Mouse (Mus musculus): ENCODE results near the gene Myo7a. TPM values are rescaled to one million over a fixed set of nuclear protein-coding genes. Genes with fewer than 3 reads are reported as not detected.

Gene Myo7a
- polyA plus RNA-seq, 1 experiment from 2014 or later = 13.5 TPM

GRCm38 (mm10) chr7:98147766-98148165 is 28.4 kb upstream of the Myo7a start:
- no peak overlapping the region for H3K9ac ChIP-seq (ENCODE audit: low read length)
- peaks cover 5% of the 10 kb centered on the region; the same call in 1 of the 2 replicates for H3K4me1 ChIP-seq (ENCODE audit: control insufficient read depth, insufficient read depth, low read length)
- ATAC-seq (ENCODE audit: insufficient read depth, low FRiP score, low TSS enrichment) (no peak), DNase-seq (ENCODE audit: low spot score) (no peak)
- 91% methylated on average over 8 of the region's 8 CpGs for WGBS
- no peaks in the 10 kb centered on the region; the same call in 1 of the 2 replicates for H3K36me3 ChIP-seq (ENCODE audit: control insufficient read depth, insufficient read depth, low read length)
- no peak overlapping the region for H3K4me3 ChIP-seq (ENCODE audit: low read depth, low read length)
- no peak overlapping the region for H3K4me2 ChIP-seq (ENCODE audit: low read depth)
- no peaks in the 10 kb centered on the region for H3K9me3 ChIP-seq (ENCODE audit: control insufficient read depth, low read length)
- H3K27ac ChIP-seq (ENCODE audit: low read depth, low read length) = no peak overlapping the region
- no peaks in the 10 kb centered on the region for H3K27me3 ChIP-seq (ENCODE audit: control insufficient read depth, insufficient read depth, low read length)

GRCm38 (mm10) chr7:98146447-98146845 is 27.1 kb upstream of the Myo7a start:
- 84% methylated on average over 8 of the region's 8 CpGs for WGBS

GRCm38 (mm10) chr7:98145842-98146446 is 26.6 kb upstream of the Myo7a start:
- Histone ChIP-seq H3K9ac (ENCODE audit: low read length) (no peak overlapping the region), H3K9me3 (ENCODE audit: control insufficient read depth, low read length) (no peaks in the 10 kb centered on the region), H3K36me3 (ENCODE audit: control insufficient read depth, insufficient read depth, low read length) (no peaks in the 10 kb centered on the region; the same call in 1 of the 2 replicates), H3K4me2 (ENCODE audit: low read depth) (no peak overlapping the region), H3K27me3 (ENCODE audit: control insufficient read depth, insufficient read depth, low read length) (no peaks in the 10 kb centered on the region), H3K4me1 (ENCODE audit: control insufficient read depth, insufficient read depth, low read length) (no peaks in the 10 kb centered on the region; the same call in 1 of the 2 replicates), H3K27ac (ENCODE audit: low read depth, low read length) (no peak overlapping the region), H3K4me3 (ENCODE audit: low read depth, low read length) (no peak overlapping the region)
- no peak for ATAC-seq (ENCODE audit: insufficient read depth, low FRiP score, low TSS enrichment)
- 88% methylated on average over 11 of the region's 12 CpGs for WGBS
- DNase-seq (ENCODE audit: low spot score) = no peak

More at GRCm38 (mm10) chr7:98146447-98146845, 27.1 kb upstream of the Myo7a start:
- Histone ChIP-seq H3K4me3 (ENCODE audit: low read depth, low read length) (no peak overlapping the region), H3K36me3 (ENCODE audit: control insufficient read depth, insufficient read depth, low read length) (no peaks in the 10 kb centered on the region; the same call in 1 of the 2 replicates), H3K4me2 (ENCODE audit: low read depth) (no peak overlapping the region), H3K9me3 (ENCODE audit: control insufficient read depth, low read length) (no peaks in the 10 kb centered on the region), H3K27me3 (ENCODE audit: control insufficient read depth, insufficient read depth, low read length) (no peaks in the 10 kb centered on the region), H3K4me1 (ENCODE audit: control insufficient read depth, insufficient read depth, low read length) (no peaks in the 10 kb centered on the region; the same call in 1 of the 2 replicates), H3K27ac (ENCODE audit: low read depth, low read length) (no peak overlapping the region), H3K9ac (ENCODE audit: low read length) (no peak overlapping the region)
- DNase-seq (ENCODE audit: low spot score) (no peak), ATAC-seq (ENCODE audit: insufficient read depth, low FRiP score, low TSS enrichment) (no peak)

- H3K4me3 ChIP-seq (ENCODE audit: low read depth, low read length) = no peak within 1 kb of the TSS
- H3K4me2 ChIP-seq (ENCODE audit: low read depth) = no peak within 1 kb of the TSS
- no peak within 1 kb of the TSS for H3K9ac ChIP-seq (ENCODE audit: low read length)
- no peak for ATAC-seq (ENCODE audit: insufficient read depth, low FRiP score, low TSS enrichment)
- no peak for DNase-seq (ENCODE audit: low spot score)
- H3K4me1 ChIP-seq (ENCODE audit: control insufficient read depth, insufficient read depth, low read length) = no peaks in the 10 kb centered on the region; the same call in 1 of the 2 replicates
- no peak within 1 kb of the TSS for H3K27ac ChIP-seq (ENCODE audit: low read depth, low read length)
- no peaks in the 10 kb centered on the region; the same call in 1 of the 2 replicates for H3K36me3 ChIP-seq (ENCODE audit: control insufficient read depth, insufficient read depth, low read length)
- no peaks in the 10 kb centered on the region for H3K9me3 ChIP-seq (ENCODE audit: control insufficient read depth, low read length)
- 96% methylated on average over 5 of the region's 5 CpGs for WGBS
- H3K27me3 ChIP-seq (ENCODE audit: control insufficient read depth, insufficient read depth, low read length) = no peaks in the 10 kb centered on the region
These were observed 26.1 kb upstream of the Myo7a start, which contains the start of gene Omp for GRCm38 (mm10) chr7:98145402-98145801. Omp (minus strand) TSS chr7:98145502.

DNA sequence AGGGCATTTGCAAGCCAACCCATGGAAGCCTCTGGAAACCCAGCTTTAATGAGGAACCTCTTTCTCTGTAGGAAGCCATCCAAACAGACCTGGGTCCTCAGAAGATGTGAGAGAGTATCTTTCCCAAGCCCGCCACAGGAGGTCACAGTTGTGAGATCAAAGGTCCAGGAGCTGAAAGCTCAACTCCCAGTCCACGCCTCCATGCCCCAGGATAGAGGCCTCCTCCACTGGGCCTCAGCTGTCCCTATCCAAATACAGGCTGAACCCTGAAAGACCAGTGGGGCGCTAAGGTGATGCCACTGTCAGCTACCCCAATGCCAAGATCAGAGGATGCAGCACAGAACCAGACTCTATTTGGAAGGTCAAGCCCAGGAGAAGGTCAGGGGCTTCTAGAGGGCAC is 23.3 kb upstream of the Myo7a start:
- Histone ChIP-seq H3K27ac (ENCODE audit: low read depth, low read length) (no peak overlapping the region), H3K4me3 (ENCODE audit: low read depth, low read length) (no peak overlapping the region), H3K9ac (ENCODE audit: low read length) (no peak overlapping the region), H3K36me3 (ENCODE audit: control insufficient read depth, insufficient read depth, low read length) (no peaks in the 10 kb centered on the region; the same call in 1 of the 2 replicates), H3K9me3 (ENCODE audit: control insufficient read depth, low read length) (no peaks in the 10 kb centered on the region), H3K4me2 (ENCODE audit: low read depth) (no peak overlapping the region), H3K27me3 (ENCODE audit: control insufficient read depth, insufficient read depth, low read length) (no peaks in the 10 kb centered on the region), H3K4me1 (ENCODE audit: control insufficient read depth, insufficient read depth, low read length) (no peaks in the 10 kb centered on the region)
- DNase-seq (ENCODE audit: low spot score) (no peak), ATAC-seq (ENCODE audit: insufficient read depth, low FRiP score, low TSS enrichment) (no peak)
- WGBS = 63% methylated on average over 3 of the region's 3 CpGs

GRCm38 (mm10) chr7:98142247-98142646 is 22.9 kb upstream of the Myo7a start:
- Histone ChIP-seq H3K4me3 (ENCODE audit: low read depth, low read length) (no peak overlapping the region), H3K9me3 (ENCODE audit: control insufficient read depth, low read length) (no peaks in the 10 kb centered on the region), H3K36me3 (ENCODE audit: control insufficient read depth, insufficient read depth, low read length) (no peaks in the 10 kb centered on the region; the same call in 1 of the 2 replicates), H3K27me3 (ENCODE audit: control insufficient read depth, insufficient read depth, low read length) (no peaks in the 10 kb centered on the region), H3K4me2 (ENCODE audit: low read depth) (no peak overlapping the region), H3K9ac (ENCODE audit: low read length) (no peak overlapping the region; the same call in 1 of the 2 replicates), H3K27ac (ENCODE audit: low read depth, low read length) (no peak overlapping the region), H3K4me1 (ENCODE audit: control insufficient read depth, insufficient read depth, low read length) (no peaks in the 10 kb centered on the region)
- 48% methylated on average over 8 of the region's 8 CpGs for WGBS
- no peak for DNase-seq (ENCODE audit: low spot score)
- ATAC-seq (ENCODE audit: insufficient read depth, low FRiP score, low TSS enrichment) = no peak

GRCm38 (mm10) chr7:98141206-98141605 is 21.9 kb upstream of the Myo7a start:
- ATAC-seq (ENCODE audit: insufficient read depth, low FRiP score, low TSS enrichment) = no peak
- Histone ChIP-seq H3K27me3 (ENCODE audit: control insufficient read depth, insufficient read depth, low read length) (no peaks in the 10 kb centered on the region), H3K9me3 (ENCODE audit: control insufficient read depth, low read length) (no peaks in the 10 kb centered on the region), H3K4me2 (ENCODE audit: low read depth) (no peak overlapping the region), H3K36me3 (ENCODE audit: control insufficient read depth, insufficient read depth, low read length) (no peaks in the 10 kb centered on the region), H3K9ac (ENCODE audit: low read length) (no peak overlapping the region), H3K4me1 (ENCODE audit: control insufficient read depth, insufficient read depth, low read length) (no peaks in the 10 kb centered on the region), H3K27ac (ENCODE audit: low read depth, low read length) (no peak overlapping the region), H3K4me3 (ENCODE audit: low read depth, low read length) (no peak overlapping the region)
- DNase-seq (ENCODE audit: low spot score) = peak; percentile 43
- WGBS = 62% methylated on average over 3 of the region's 3 CpGs

DNA sequence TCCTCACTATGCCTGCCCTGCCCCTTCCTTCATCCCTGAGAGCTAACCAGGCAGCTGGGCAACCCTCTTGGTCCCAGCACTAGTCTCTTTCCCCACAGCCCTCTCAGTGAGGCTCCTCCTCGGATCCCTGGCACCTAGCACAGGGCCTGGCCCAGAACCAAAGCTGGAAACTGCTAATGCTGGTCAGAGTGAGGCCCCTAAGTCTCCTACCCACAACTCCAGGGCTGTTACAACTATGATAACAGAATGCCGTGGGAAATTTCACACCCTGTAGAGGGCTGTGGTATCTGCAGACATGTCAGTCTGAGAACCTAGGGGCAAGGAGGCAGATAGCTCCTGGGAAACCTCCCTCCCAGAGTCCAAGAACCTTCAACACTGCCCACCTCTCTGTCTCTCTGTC is 21.3 kb upstream of the Myo7a start:
- ATAC-seq (ENCODE audit: insufficient read depth, low FRiP score, low TSS enrichment) (no peak), DNase-seq (ENCODE audit: low spot score) (no peak)
- Histone ChIP-seq H3K27ac (ENCODE audit: low read depth, low read length) (no peak overlapping the region), H3K4me3 (ENCODE audit: low read depth, low read length) (no peak overlapping the region), H3K9me3 (ENCODE audit: control insufficient read depth, low read length) (no peaks in the 10 kb centered on the region), H3K36me3 (ENCODE audit: control insufficient read depth, insufficient read depth, low read length) (no peaks in the 10 kb centered on the region), H3K9ac (ENCODE audit: low read length) (no peak overlapping the region), H3K4me2 (ENCODE audit: low read depth) (no peak overlapping the region), H3K4me1 (ENCODE audit: control insufficient read depth, insufficient read depth, low read length) (no peaks in the 10 kb centered on the region), H3K27me3 (ENCODE audit: control insufficient read depth, insufficient read depth, low read length) (no peaks in the 10 kb centered on the region)
- WGBS = 47% methylated on average over 2 of the region's 2 CpGs

DNA sequence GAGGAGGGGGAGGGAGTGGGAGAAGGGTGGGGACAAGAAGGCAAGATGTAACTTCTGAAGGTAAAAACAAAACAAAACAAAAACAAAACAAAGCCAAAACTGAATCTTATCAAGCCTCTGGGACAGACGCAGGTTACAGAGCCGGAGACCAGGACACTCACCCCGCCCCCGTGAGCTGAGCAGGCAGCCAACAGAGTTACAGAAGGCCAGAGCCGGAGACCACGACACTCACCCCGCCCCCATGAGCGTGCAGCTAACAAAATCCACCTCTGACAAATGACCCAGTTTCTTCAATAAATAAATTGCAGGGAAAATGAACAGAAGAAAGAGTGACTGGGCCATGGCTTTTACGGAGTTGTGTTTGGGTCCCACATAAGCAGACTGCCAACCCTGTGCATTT is 19.9 kb upstream of the Myo7a start:
- H3K4me1 ChIP-seq (ENCODE audit: control insufficient read depth, insufficient read depth, low read length) = no peaks in the 10 kb centered on the region
- no peak for DNase-seq (ENCODE audit: low spot score)
- no peak overlapping the region for H3K27ac ChIP-seq (ENCODE audit: low read depth, low read length)
- H3K36me3 ChIP-seq (ENCODE audit: control insufficient read depth, insufficient read depth, low read length) = no peaks in the 10 kb centered on the region
- no peak overlapping the region for H3K9ac ChIP-seq (ENCODE audit: low read length)
- ATAC-seq (ENCODE audit: insufficient read depth, low FRiP score, low TSS enrichment) = no peak
- H3K4me3 ChIP-seq (ENCODE audit: low read depth, low read length) = no peak overlapping the region
- 32% methylated on average over 9 of the region's 9 CpGs for WGBS
- no peaks in the 10 kb centered on the region for H3K27me3 ChIP-seq (ENCODE audit: control insufficient read depth, insufficient read depth, low read length)
- no peaks in the 10 kb centered on the region for H3K9me3 ChIP-seq (ENCODE audit: control insufficient read depth, low read length)
- no peak overlapping the region for H3K4me2 ChIP-seq (ENCODE audit: low read depth)
